Mouse (Mus musculus): Measurements from ENCODE around the gene Cd1d1. TPM values are rescaled to one million over a fixed set of nuclear protein-coding genes. Genes with fewer than 3 reads are reported as not detected.
A peak's percentile ranks its signal among the peaks of the same experiment; 100 is the strongest.

Cd1d1 gene
- polyA plus RNA-seq, 1 experiment, result 13.8 TPM

GRCm38 (mm10) chr3:86961395-86961669 is 37.9 kb downstream of the Cd1d1 start:
- H3K36me3 ChIP-seq (ENCODE audit: control insufficient read depth, insufficient read depth, low read length), result no peaks in the 10 kb centered on the region
- TF ChIP-seq POLR2A (IDR thresholded peaks at IDR 0.05; ENCODE audit: low read depth, low read length), result no peak
- no peak for TF ChIP-seq CTCF (conservative IDR thresholded peaks at IDR 0.05; ENCODE audit: insufficient read depth, insufficient read length, low read depth, low read length)
- H3K4me3 ChIP-seq (ENCODE audit: insufficient read depth, low read depth, low read length), result no peak overlapping the region
- H3K4me1 ChIP-seq (ENCODE audit: control insufficient read depth, insufficient read depth, low read length), result no peaks in the 10 kb centered on the region
- WGBS, result 93% methylated on average over 2 of the region's 2 CpGs
- H3K27ac ChIP-seq (ENCODE audit: insufficient read depth, low read depth, low read length), result no peak overlapping the region
- no peak for DNase-seq
- H3K27me3 ChIP-seq (replicated peaks; ENCODE audit: control insufficient read depth, insufficient read depth, low read length), result no peaks in the 10 kb centered on the region

GRCm38 (mm10) chr3:86960656-86961394 is 38.4 kb downstream of the Cd1d1 start:
- no peak overlapping the region for H3K27ac ChIP-seq (ENCODE audit: insufficient read depth, low read depth, low read length)
- TF ChIP-seq CTCF (conservative IDR thresholded peaks at IDR 0.05; ENCODE audit: insufficient read depth, insufficient read length, low read depth, low read length), result no peak
- no peak for TF ChIP-seq POLR2A (IDR thresholded peaks at IDR 0.05; ENCODE audit: low read depth, low read length)

GRCm38 (mm10) chr3:86959088-86959487 is 40.2 kb downstream of the Cd1d1 start:
- TF ChIP-seq POLR2A (IDR thresholded peaks at IDR 0.05; ENCODE audit: low read depth, low read length) (no peak), CTCF (conservative IDR thresholded peaks at IDR 0.05; ENCODE audit: insufficient read depth, insufficient read length, low read depth, low read length) (no peak)
- H3K27ac ChIP-seq (ENCODE audit: insufficient read depth, low read depth, low read length), result no peak overlapping the region
- no peak overlapping the region for H3K4me3 ChIP-seq (ENCODE audit: insufficient read depth, low read depth, low read length)
- H3K36me3 ChIP-seq (ENCODE audit: control insufficient read depth, insufficient read depth, low read length), result no peaks in the 10 kb centered on the region
- 88% methylated on average over 7 of the region's 7 CpGs for WGBS
- H3K4me1 ChIP-seq (ENCODE audit: control insufficient read depth, insufficient read depth, low read length), result no peaks in the 10 kb centered on the region
- no peaks in the 10 kb centered on the region for H3K27me3 ChIP-seq (replicated peaks; ENCODE audit: control insufficient read depth, insufficient read depth, low read length)
- DNase-seq, result no peak

More at GRCm38 (mm10) chr3:86960656-86961394, 38.4 kb downstream of the Cd1d1 start:
- no peak overlapping the region for H3K4me3 ChIP-seq (ENCODE audit: insufficient read depth, low read depth, low read length)
- H3K27me3 ChIP-seq (replicated peaks; ENCODE audit: control insufficient read depth, insufficient read depth, low read length), result no peaks in the 10 kb centered on the region
- H3K36me3 ChIP-seq (ENCODE audit: control insufficient read depth, insufficient read depth, low read length), result no peaks in the 10 kb centered on the region
- 79% methylated on average over 17 of the region's 17 CpGs for WGBS
- no peak for DNase-seq
- no peaks in the 10 kb centered on the region for H3K4me1 ChIP-seq (ENCODE audit: control insufficient read depth, insufficient read depth, low read length)

GRCm38 (mm10) chr3:86955376-86955775 is 43.9 kb downstream of the Cd1d1 start:
- TF ChIP-seq CTCF (conservative IDR thresholded peaks at IDR 0.05; ENCODE audit: insufficient read depth, insufficient read length, low read depth, low read length) (no peak), POLR2A (IDR thresholded peaks at IDR 0.05; ENCODE audit: low read depth, low read length) (no peak)
- DNase-seq, result no peak

GRCm38 (mm10) chr3:86954521-86954920 is 44.7 kb downstream of the Cd1d1 start:
- Histone ChIP-seq H3K27ac (ENCODE audit: insufficient read depth, low read depth, low read length) (no peak overlapping the region), H3K4me3 (ENCODE audit: insufficient read depth, low read depth, low read length) (no peak overlapping the region), H3K36me3 (ENCODE audit: control insufficient read depth, insufficient read depth, low read length) (no peaks in the 10 kb centered on the region), H3K4me1 (ENCODE audit: control insufficient read depth, insufficient read depth, low read length) (no peaks in the 10 kb centered on the region), H3K27me3 (replicated peaks; ENCODE audit: control insufficient read depth, insufficient read depth, low read length) (no peaks in the 10 kb centered on the region)
- DNase-seq, result no peak
- TF ChIP-seq POLR2A (IDR thresholded peaks at IDR 0.05; ENCODE audit: low read depth, low read length), result no peak
- no peak for TF ChIP-seq CTCF (conservative IDR thresholded peaks at IDR 0.05; ENCODE audit: insufficient read depth, insufficient read length, low read depth, low read length)
- 35% methylated on average over 1 of the region's 1 CpGs for WGBS

More at GRCm38 (mm10) chr3:86955376-86955775, 43.9 kb downstream of the Cd1d1 start:
- H3K36me3 ChIP-seq (ENCODE audit: control insufficient read depth, insufficient read depth, low read length), result no peaks in the 10 kb centered on the region
- H3K27me3 ChIP-seq (replicated peaks; ENCODE audit: control insufficient read depth, insufficient read depth, low read length), result no peaks in the 10 kb centered on the region
- 27% methylated on average over 4 of the region's 4 CpGs for WGBS
- no peak overlapping the region for H3K4me3 ChIP-seq (ENCODE audit: insufficient read depth, low read depth, low read length)
- no peak overlapping the region for H3K27ac ChIP-seq (ENCODE audit: insufficient read depth, low read depth, low read length)
- no peaks in the 10 kb centered on the region for H3K4me1 ChIP-seq (ENCODE audit: control insufficient read depth, insufficient read depth, low read length)

GRCm38 (mm10) chr3:86953819-86954218 is 45.4 kb downstream of the Cd1d1 start:
- H3K4me3 ChIP-seq (ENCODE audit: insufficient read depth, low read depth, low read length), result no peak overlapping the region
- DNase-seq, result no peak
- no peaks in the 10 kb centered on the region for H3K27me3 ChIP-seq (replicated peaks; ENCODE audit: control insufficient read depth, insufficient read depth, low read length)
- H3K4me1 ChIP-seq (ENCODE audit: control insufficient read depth, insufficient read depth, low read length), result no peaks in the 10 kb centered on the region
- H3K36me3 ChIP-seq (ENCODE audit: control insufficient read depth, insufficient read depth, low read length), result no peaks in the 10 kb centered on the region
- no peak for TF ChIP-seq POLR2A (IDR thresholded peaks at IDR 0.05; ENCODE audit: low read depth, low read length)
- 0 out of 2 replicates have a peak, but pooled peaks have one; percentile 12 for TF ChIP-seq CTCF (conservative IDR thresholded peaks at IDR 0.05; ENCODE audit: insufficient read depth, insufficient read length, low read depth, low read length)
- 88% methylated on average over 4 of the region's 4 CpGs for WGBS
- no peak overlapping the region for H3K27ac ChIP-seq (ENCODE audit: insufficient read depth, low read depth, low read length)

GRCm38 (mm10) chr3:86950652-86951051 is 48.6 kb downstream of the Cd1d1 start:
- Histone ChIP-seq H3K27ac (ENCODE audit: insufficient read depth, low read depth, low read length) (no peak overlapping the region), H3K4me3 (ENCODE audit: insufficient read depth, low read depth, low read length) (no peak overlapping the region), H3K36me3 (ENCODE audit: control insufficient read depth, insufficient read depth, low read length) (no peaks in the 10 kb centered on the region), H3K4me1 (ENCODE audit: control insufficient read depth, insufficient read depth, low read length) (no peaks in the 10 kb centered on the region), H3K27me3 (replicated peaks; ENCODE audit: control insufficient read depth, insufficient read depth, low read length) (no peaks in the 10 kb centered on the region)
- no peak for TF ChIP-seq POLR2A (IDR thresholded peaks at IDR 0.05; ENCODE audit: low read depth, low read length)
- no peak for TF ChIP-seq CTCF (conservative IDR thresholded peaks at IDR 0.05; ENCODE audit: insufficient read depth, insufficient read length, low read depth, low read length)
- DNase-seq, result no peak
- 47% methylated on average over 2 of the region's 2 CpGs for WGBS

Other genes with a start within 250 kb of the Cd1d1 start
- 3.2 and 3.7 TPM in 2 replicates for gene Dclk2, start 78.6 kb downstream of the Cd1d1 start, polyA plus RNA-seq (2012; rRNA removed)
- gene Kirrel, start 175.3 kb upstream of the Cd1d1 start, polyA plus RNA-seq (2012; rRNA removed), result 10.0 and 10.2 TPM in 2 replicates

Data from kidney, adult 2 months (tissue).